Mouse (Mus musculus) Patski (cell line): ENCODE measurements around the gene Itpkb. TPM values are rescaled to one million over a fixed set of nuclear protein-coding genes. Genes with fewer than 3 reads are reported as not detected.

Experiments
- ATAC-seq: fragments of 100-300 bp; one replicate; pipeline ENCODE4 v1.8.0; 2021
- CTCF ChIA-PET: fragments of 350-600 bp; sonication (Branson Sonifier 250); formaldehyde crosslinking; loops from one replicate; lab custom pipeline; 2022; ENCODE audit warnings: inconsistent platforms; lab: Charles Lee
- POLR2A ChIA-PET: fragments of 350-600 bp; sonication (Branson Sonifier 250); formaldehyde crosslinking; loops from one replicate; lab custom pipeline; 2022; ENCODE audit warnings: antibody characterized with exemption, inconsistent platforms; lab: Charles Lee
- DNase-seq: peaks from one replicate; pipeline ENCODE4 v3.0.0-alpha.2; 2011; ENCODE audit warnings: low read depth, low spot score
- H3K27me3 ChIP-seq: fragments of 371-371 bp; one replicate; pipeline ENCODE4 v1.5.1; 2021
- CTCF ChIP-seq: fragments of 100-300 bp; IDR thresholded peaks from one replicate; pipeline ENCODE4 v1.5.1; 2021
- in situ Hi-C: fragments of 300-500 bp; cut with MboI; formaldehyde crosslinking; loops from 3 replicates; pipeline ENCODE4 v1.11.1; 2018; ENCODE audit warnings: low pct_unique_long_range_greater_than_20kb, mixed read lengths
- polyA plus RNA-seq: library from polyadenylated mRNA; unstranded; gene quantifications from one replicate; pipeline ENCODE4 v1.2.3, GENCODE M21; 2021

The Itpkb gene
- polyA plus RNA-seq, 1 experiment from 2014 or later: 15.4 TPM

DNA sequence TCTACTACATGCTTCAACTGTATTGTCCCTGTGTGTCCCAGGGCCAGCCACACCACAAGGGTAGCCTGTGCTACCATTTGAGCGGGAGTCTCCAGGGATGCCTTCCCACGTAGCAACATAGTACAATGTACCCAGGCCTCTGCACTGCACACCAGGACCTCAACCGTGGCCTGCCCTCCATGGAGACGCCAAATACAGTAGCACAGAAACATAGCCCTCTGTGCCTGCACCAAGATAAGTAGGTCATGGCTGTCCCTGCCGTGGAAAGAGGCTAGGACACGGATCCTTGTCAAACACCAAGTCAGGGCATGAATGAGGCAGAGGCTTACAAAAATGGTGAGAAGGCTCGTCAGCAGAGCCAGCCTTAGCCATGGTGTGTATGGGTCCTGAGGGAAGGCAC is 85.6 kb downstream of the Itpkb start:
- in situ Hi-C loops: no loop called here
- DNase-seq: no peak
- CTCF ChIA-PET: interaction anchor here (2.3 kb wide), 1 partner anchor 148 kb away, joined by 6 read pairs; no protein-coding TSS in a partner anchor
- H3K27me3 ChIP-seq: no peaks in the 10 kb centered on the region
- TF ChIP-seq CTCF: no peak
- POLR2A ChIA-PET: no interaction called here
- ATAC-seq: no peak

DNA sequence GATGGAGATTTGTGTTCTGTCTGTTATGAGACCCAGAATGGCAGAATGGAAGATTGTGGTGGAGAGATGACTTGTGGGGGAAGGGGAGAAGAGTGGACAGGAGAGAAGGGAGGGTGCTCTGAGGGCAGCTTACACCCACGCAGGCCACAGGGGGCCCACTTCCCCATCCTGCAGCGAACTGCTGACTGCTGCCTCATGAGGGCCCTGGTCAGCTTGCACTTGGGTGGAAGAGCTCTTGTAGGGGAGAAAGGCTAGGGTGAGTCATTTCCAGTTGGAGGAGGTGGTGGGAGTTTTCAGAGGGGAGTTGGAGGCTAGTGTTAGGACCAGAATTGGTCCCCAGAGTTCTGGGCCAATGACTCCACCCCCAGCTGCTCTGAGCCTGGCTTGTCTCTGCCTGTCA is 86.8 kb downstream of the Itpkb start:
- ATAC-seq (no peak), DNase-seq (no peak)
- CTCF ChIA-PET: interaction anchor here (0.7 to 1.6 kb wide), 2 partner anchors 10 to 148 kb away, joined by 3 read pairs; no protein-coding TSS in a partner anchor
- H3K27me3 ChIP-seq: no peaks in the 10 kb centered on the region
- TF ChIP-seq CTCF: no peak
- in situ Hi-C loops: no loop called here
- POLR2A ChIA-PET: no interaction called here

DNA sequence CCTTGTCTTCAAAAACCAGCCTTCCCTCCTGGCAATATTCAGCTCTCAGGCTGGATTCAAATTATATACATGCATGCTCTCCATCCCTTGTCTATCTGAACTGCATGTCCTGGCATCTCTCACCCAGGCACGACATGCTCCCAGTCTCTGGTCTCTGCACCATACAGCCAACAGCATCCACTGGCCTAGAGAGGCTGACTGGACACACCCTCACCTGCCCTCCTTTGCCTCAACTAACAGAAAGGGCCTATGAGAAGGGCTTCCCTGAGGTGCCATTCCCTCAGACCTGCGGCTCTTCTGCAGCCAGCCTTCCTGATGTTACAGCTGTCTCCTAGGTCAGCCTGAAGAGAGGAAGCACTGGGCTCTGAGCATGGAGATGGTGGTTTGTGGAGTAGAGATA is 88.8 kb downstream of the Itpkb start:
- H3K27me3 ChIP-seq: no peaks in the 10 kb centered on the region
- ATAC-seq (no peak), DNase-seq (no peak)
- in situ Hi-C loops: no loop called here
- POLR2A ChIA-PET: interaction anchor here (1.0 to 2.3 kb wide), 2 partner anchors 8 to 85 kb away, joined by 3 to 6 read pairs; no protein-coding TSS in a partner anchor
- CTCF ChIA-PET: interaction anchor here (0.7 to 1.4 kb wide), 4 partner anchors 15 to 150 kb away, joined by 3 to 6 read pairs (median 3); no protein-coding TSS in a partner anchor
- TF ChIP-seq CTCF: no peak

GRCm38 (mm10) chr1:180420496-180421164 is 90.3 kb downstream of the Itpkb start:
- POLR2A ChIA-PET: interaction anchor here (2.3 kb wide), 1 partner anchor 10 kb away, joined by 6 read pairs; no protein-coding TSS in a partner anchor
- ATAC-seq (peak; percentile 51), DNase-seq (peak; percentile 68)
- in situ Hi-C loops: loop anchor here (5.0 kb wide), 2 partner anchors 153 to 243 kb away; no protein-coding TSS in a partner anchor
- CTCF ChIA-PET: interaction anchor here (1.4 to 3.3 kb wide), 2 partner anchors 10 to 152 kb away, joined by 9 to 18 read pairs; no protein-coding TSS in a partner anchor
- no peak for TF ChIP-seq CTCF
- no peaks in the 10 kb centered on the region for H3K27me3 ChIP-seq

- CTCF ChIA-PET: interaction anchor here (1.4 to 3.5 kb wide), 4 partner anchors 11 to 153 kb away, joined by 9 to 34 read pairs (median 15); no protein-coding TSS in a partner anchor
- no peaks in the 10 kb centered on the region for H3K27me3 ChIP-seq
- POLR2A ChIA-PET: interaction anchor here (2.3 kb wide), 1 partner anchor 11 kb away, joined by 6 read pairs; no protein-coding TSS in a partner anchor
- TF ChIP-seq CTCF: no peak
- ATAC-seq (no peak), DNase-seq (no peak)
- in situ Hi-C loops: loop anchor here (5.0 kb wide), 2 partner anchors 154 to 244 kb away; no protein-coding TSS in a partner anchor
Measured at GRCm38 (mm10) chr1:180421165-180421909, 91.1 kb downstream of the Itpkb start.

DNA sequence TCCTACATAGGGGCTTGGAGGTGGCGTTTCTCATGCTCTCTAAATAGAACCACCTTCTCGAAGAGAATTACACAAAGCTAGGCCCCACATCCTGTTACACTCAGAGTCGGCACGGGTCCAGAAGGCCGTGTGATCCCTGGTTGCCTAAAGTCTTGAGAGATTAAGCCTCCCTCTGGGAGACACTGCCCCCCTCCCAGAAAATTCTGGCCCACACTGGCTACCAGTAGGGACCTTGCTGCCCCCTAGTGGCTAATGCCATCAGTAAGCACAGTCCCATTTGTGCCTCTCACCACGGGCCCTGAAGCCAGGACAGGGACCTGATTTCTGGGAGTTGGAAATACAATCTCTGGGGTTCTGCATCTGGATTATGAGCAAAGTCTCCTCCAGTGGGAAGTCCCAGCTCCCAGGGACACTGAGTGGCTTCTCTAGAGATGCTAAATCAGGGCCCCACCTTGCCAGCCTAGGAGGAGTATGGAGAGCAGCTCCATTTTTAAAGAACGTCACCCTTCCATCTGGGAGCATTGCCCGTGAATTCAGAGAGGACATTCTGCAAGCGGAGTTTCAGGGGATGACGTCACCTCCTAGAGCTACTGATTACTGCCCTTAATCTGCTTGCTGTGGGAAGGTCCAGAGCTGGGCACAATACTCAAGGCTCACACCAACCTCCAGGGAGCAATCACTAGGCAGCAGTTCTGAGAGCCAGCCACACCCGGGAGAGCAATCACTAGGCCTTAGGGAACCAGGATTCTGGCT is 92.0 kb downstream of the Itpkb start:
- CTCF ChIA-PET: interaction anchor here (0.6 to 3.5 kb wide), 11 partner anchors 10 to 1097 kb away, joined by 3 to 34 read pairs (median 8); partner anchors contain the start of gene Psen2
- in situ Hi-C loops: loop anchor here (5.0 kb wide), 2 partner anchors 155 to 245 kb away; no protein-coding TSS in a partner anchor
- no peak for TF ChIP-seq CTCF
- H3K27me3 ChIP-seq: no peaks in the 10 kb centered on the region
- POLR2A ChIA-PET: no interaction called here
- DNase-seq: no peak
- no peak for ATAC-seq

DNA sequence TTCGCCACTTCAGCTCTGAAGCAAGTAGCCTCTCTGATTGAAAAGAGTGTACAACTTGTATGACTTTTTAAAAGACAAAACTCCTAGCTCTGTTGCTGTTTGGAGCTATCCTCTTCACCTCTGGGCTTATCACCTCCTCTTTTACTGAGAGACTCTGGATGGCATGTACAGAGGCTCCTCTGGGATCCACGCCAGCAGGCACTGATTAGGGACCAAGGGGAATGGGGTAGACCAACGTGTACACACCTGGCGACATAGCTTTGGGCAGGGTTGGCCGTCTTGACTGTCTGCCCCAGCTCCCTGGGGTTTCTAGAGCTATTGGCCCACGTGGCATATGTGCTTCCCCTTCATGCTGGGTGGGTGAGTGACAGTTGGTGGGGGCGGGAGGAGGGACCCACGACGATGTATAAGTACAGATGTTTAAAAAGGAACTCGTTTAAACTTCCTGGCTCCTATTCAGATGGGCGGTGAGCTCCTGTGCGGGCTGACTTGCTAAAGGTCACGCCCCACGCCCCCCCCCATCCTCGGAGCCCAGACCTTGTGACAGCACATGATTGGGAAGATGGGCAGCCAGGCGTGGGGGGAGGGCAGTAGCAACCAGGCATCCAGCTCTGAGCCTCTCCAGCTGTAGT is 92.8 kb downstream of the Itpkb start:
- ATAC-seq: no peak
- DNase-seq: no peak
- H3K27me3 ChIP-seq: no peaks in the 10 kb centered on the region
- ChIA-PET POLR2A (no interaction called here), CTCF (interaction anchor here (0.6 to 3.5 kb wide), 12 partner anchors 9 to 1096 kb away, joined by 3 to 34 read pairs (median 6); partner anchors contain the start of gene Psen2)
- TF ChIP-seq CTCF: no peak
- in situ Hi-C loops: loop anchor here (5.0 kb wide), 2 partner anchors 156 to 246 kb away; no protein-coding TSS in a partner anchor

DNA sequence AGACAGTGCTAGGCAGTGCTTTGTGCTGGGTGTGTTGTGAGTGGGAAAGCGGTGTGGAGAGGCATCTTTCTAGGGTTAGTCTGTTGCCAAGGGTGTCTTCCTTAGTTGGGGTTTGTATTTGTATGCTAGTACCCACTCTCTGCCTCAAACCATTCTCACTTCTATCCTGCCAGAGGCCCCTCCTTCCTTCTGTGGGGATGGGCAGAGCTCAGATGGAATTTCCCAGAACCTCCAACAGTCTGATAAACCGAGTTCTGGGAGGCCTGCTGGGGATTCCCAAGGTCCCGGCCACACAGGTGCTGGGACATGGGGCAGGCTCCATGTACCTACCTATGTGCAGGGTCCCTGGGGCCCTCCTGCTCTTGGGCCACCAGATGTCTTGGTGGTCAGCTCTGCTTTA is 93.6 kb downstream of the Itpkb start:
- no peak for DNase-seq
- in situ Hi-C loops: loop anchor here (5.0 kb wide), 2 partner anchors 157 to 247 kb away; no protein-coding TSS in a partner anchor
- ChIA-PET CTCF (interaction anchor here (0.8 to 3.5 kb wide), 4 partner anchors 10 to 156 kb away, joined by 3 to 34 read pairs (median 10); no protein-coding TSS in a partner anchor), POLR2A (interaction anchor here (0.9 kb wide), 1 partner anchor 36 kb away, joined by 3 read pairs; no protein-coding TSS in a partner anchor)
- H3K27me3 ChIP-seq: no peaks in the 10 kb centered on the region
- ATAC-seq: no peak
- TF ChIP-seq CTCF: no peak

- ATAC-seq (no peak), DNase-seq (no peak)
- in situ Hi-C loops: no loop called here
- CTCF ChIA-PET: interaction anchor here (2.7 to 4.6 kb wide), 2 partner anchors 38 to 158 kb away, joined by 12 to 44 read pairs; no protein-coding TSS in a partner anchor
- H3K27me3 ChIP-seq: no peaks in the 10 kb centered on the region
- TF ChIP-seq CTCF: no peak
- POLR2A ChIA-PET: no interaction called here
Measured at GRCm38 (mm10) chr1:180426405-180426804, 96.1 kb downstream of the Itpkb start.
